Mouse (Mus musculus): ENCODE measurements around the gene 1700016D06Rik.
"Not testable (repeated sequence)": the region's sequence is repeated elsewhere in the genome, so short reads cannot be mapped to it uniquely, and the experiment has no call there.

The 1700016D06Rik gene

DNA sequence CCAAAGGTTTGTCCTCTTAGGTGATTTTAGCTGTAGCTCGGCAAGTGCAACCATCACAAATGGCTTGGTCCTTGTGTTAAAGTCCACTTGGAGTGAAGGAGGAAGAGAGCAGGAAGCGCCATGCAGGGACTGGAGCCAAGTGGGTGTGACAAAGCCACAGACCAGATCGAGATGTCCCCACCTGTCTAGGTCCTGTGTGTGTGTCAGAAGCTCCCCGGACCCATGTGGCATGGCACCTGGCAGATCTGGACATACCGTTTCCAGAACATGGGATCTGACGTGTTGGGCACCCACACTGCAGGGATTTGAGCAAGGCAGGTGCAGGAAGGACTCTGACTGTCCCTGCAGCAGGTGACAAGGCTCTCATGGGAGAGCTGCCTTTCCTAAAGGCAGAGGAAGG, 565 bp upstream of the 1700016D06Rik start:
- DNase-seq (ENCODE audit: low spot score): no peak

- peak; percentile 69 for DNase-seq (ENCODE audit: low spot score)
Observed at GRCm38 (mm10) chr8:11700060-11701032, 517 bp downstream of the 1700016D06Rik start.

DNA sequence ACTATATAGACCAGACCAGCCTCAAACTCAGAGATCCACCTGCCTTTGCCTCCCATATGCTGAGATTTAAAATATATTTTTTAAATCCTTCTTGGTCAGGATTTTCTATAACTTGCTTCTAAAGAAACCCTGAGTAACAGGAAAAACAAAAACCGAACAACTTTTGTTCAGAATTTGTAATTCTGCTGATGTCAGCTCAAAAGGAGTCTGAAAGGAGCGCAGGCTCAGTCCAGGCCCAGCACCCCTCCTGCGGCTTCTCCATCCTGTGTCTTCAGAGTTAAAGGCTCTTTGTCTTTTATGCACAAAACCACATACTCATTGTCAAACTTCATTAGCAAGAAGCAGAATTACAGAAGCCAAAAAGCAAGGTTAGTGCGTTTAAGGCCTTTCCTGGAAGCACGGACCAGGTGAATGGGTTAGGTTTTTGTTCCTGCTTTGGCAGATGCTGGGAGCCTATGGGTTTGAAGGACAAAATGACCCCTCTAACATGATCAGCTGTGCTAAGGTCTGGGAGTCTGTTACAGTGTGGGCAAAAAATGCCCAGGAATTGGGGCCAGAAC, 1.3 kb downstream of the 1700016D06Rik start:
- DNase-seq (ENCODE audit: low spot score): no peak

DNA sequence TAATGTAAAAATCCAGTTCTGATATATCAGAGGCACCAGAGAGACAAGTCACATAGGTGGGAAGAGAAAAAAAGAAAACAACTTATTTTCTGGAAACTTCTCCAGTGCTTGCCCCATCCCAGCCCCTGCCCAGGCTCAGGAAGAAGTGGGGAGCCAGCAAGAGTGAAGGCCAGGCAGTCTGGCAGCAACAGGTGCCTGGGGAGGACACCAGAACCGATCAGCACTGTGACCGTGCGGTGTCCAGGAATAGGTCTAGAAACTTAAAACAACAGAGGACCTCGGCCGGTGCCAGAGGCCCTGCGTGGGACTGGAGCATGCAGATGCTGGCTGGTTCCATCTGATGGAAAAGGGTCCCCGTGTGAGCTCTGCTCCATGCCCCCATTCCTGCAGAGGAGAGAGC, 3.4 kb downstream of the 1700016D06Rik start:
- DNase-seq (ENCODE audit: low spot score): no peak

- no peak for DNase-seq (ENCODE audit: low spot score)
Observed at GRCm38 (mm10) chr8:11696176-11696575, 4.7 kb downstream of the 1700016D06Rik start.

- DNase-seq (ENCODE audit: low spot score): no peak
Observed at GRCm38 (mm10) chr8:11693972-11694371, 6.9 kb downstream of the 1700016D06Rik start.

DNA sequence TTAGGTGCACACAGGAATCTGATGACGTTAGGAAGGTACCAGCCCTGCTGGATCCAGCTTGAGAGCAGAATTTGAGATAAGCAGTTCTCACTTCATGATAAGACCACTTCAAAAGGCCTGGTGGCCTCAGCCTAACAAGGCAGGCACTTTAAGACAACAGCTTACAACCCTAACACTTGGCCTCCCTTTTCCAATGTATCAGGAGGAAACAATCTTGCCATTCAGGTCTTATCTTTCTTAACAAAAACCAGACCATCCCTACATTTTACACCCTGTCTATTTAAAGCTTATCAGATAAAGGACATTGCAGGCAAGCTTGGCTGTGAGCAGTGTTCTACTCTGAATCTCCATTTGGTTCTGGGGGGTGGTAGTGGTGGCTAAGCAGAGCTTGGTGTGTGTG, 8.4 kb downstream of the 1700016D06Rik start:
- DNase-seq (ENCODE audit: low spot score): no peak

- DNase-seq (ENCODE audit: low spot score): no peak
Observed at GRCm38 (mm10) chr8:11691761-11692160, 9.1 kb downstream of the 1700016D06Rik start.

DNA sequence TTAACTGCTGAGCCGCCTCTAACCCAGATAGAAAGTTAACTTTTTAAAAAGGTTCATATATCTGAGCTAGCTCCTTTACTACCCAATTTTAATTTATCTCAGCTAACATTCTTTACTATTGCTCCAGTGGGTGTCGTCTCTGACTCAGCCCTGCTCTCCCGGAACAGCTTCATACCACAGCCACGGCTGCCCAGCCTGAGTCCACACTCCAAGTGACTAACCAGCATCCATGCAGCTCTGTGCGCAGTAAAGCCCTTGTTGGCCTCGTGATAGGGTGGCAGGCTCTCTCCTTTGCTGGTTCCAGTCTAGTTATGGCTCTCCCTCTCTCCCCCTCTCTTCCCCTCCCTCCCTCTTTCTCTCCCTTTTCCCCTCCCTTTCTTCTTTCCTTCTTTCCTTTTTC, 9.6 kb downstream of the 1700016D06Rik start:
- DNase-seq (ENCODE audit: low spot score): no peak

DNA sequence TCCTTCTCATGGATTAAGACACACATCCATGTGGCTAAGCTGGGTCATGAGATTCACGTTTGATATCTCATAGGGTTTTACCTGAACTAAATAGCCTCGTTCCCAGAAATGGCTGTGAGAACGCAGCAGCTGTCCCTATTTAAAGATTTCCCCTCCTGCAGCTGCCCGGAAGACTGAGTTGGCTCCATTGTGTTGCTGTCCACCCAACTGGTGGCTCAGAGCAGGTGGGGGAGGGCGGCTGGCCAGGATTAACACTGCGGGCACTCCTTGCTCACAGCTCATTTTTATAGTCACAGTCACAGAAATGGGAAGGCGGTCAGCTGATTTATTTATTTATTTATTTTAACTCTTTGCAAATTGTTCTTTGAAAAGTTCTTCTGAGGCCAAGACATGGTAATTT, 10.9 kb downstream of the 1700016D06Rik start:
- no peak for DNase-seq (ENCODE audit: low spot score)

DNA sequence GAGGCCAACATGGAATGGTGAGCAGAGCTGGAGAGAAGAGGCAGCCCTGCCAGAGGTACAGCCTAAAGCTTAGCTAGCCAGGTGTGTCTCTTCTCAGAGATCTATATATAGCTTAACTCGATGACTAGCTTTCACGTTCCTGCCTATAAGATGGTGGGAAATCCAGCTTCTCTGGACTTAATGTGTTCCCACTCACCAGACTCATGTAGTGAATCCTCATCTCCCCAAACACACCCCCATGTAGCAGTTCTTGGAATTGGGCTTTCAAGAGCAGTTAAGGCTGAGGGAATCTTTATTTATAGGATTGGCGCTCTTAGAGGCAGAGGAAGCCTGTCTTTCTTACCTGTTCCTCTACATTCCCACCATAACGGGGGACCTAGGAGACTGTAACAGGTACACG, 13.6 kb downstream of the 1700016D06Rik start:
- no peak for DNase-seq (ENCODE audit: low spot score)

DNA sequence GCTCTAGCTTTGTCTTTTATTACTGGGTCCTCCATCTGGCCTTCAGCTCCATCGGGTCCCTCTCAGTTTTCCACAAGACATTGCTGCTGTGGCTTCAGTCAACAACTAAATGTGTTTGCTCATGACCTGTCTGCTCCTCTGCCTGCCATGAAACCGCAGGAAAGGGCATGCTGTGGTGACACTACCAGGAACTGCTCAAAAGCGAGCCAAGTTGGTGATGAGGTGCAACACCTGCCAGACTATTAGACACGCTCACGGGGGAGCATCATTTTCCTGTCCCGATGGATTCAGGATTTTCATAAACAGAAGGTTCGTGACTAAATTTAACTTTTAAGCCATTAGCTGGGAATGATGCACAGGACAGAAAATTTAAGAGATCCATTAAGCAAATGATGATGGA, 16.3 kb downstream of the 1700016D06Rik start:
- DNase-seq (ENCODE audit: low spot score): no peak

DNA sequence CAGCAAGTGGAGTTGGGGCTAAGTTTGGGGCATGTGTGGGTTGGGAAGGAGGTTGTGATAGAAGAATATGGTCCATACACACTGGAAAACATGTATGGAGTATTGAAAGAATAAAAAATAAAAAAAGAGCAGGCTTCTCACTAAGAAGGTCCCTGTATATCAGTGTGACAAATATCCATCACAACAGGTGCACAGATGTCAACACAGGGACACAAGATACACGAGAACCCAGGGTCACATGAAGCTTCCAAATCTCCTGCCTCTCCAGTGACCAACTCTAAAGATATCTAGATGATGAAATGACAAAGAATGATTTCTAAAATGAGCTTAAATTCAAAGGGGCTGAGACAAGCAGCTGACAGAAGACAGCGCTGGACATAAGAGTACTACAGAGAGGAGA, 32.6 kb downstream of the 1700016D06Rik start:
- no peak for DNase-seq (ENCODE audit: low spot score)

- not testable (repeated sequence) for DNase-seq (ENCODE audit: low spot score)
Observed at GRCm38 (mm10) chr8:11666023-11666716, 34.7 kb downstream of the 1700016D06Rik start.

- DNase-seq (ENCODE audit: low spot score): no peak
Observed at GRCm38 (mm10) chr8:11661969-11662368, 38.9 kb downstream of the 1700016D06Rik start.

DNA sequence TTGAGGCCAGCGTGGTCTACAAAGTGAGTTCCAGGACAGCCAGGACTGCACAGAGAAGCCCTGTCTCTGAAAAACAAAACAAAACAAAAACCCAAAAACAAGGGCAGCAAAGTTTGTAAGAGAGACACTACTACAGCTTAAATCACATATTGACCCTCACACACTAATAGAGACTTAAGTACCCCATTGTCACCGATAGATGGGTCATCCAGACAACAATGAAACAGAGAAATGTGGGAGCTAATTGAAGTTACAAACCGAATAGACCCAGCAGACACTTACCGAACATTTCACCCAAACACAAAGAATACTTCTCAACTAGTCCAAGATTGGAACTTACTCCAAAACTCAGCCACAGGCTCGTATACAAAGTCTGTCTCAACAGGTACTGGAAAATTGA, 50.8 kb downstream of the 1700016D06Rik start:
- no peak for DNase-seq (ENCODE audit: low spot score)

GRCm38 (mm10) chr8:11643123-11643522, 57.7 kb downstream of the 1700016D06Rik start:
- no peak for DNase-seq (ENCODE audit: low spot score)

GRCm38 (mm10) chr8:11640606-11641005, 60.3 kb downstream of the 1700016D06Rik start:
- DNase-seq (ENCODE audit: low spot score): no peak

DNA sequence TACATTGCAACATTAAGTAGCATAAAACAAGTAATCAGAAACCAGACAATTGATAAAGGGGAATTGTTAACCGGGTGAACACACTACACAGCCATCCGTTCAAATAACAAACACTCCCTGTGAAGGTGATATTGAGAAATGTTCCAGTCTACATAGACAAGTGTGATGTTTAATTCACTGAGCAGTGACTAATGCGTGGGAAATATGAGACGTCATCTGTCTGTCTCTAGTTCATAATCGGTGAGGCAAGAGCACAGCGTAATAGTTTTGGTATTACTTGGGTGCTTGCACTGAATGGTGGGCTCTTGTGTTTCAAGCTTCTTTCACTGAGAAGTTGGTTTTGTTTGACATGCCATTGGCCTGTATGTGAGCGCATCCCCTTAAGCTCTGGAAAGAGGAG, 63.3 kb downstream of the 1700016D06Rik start:
- no peak for DNase-seq (ENCODE audit: low spot score)

- DNase-seq (ENCODE audit: low spot score): peak; percentile 68
Observed at GRCm38 (mm10) chr8:11636324-11637057, 64.4 kb downstream of the 1700016D06Rik start.

DNA sequence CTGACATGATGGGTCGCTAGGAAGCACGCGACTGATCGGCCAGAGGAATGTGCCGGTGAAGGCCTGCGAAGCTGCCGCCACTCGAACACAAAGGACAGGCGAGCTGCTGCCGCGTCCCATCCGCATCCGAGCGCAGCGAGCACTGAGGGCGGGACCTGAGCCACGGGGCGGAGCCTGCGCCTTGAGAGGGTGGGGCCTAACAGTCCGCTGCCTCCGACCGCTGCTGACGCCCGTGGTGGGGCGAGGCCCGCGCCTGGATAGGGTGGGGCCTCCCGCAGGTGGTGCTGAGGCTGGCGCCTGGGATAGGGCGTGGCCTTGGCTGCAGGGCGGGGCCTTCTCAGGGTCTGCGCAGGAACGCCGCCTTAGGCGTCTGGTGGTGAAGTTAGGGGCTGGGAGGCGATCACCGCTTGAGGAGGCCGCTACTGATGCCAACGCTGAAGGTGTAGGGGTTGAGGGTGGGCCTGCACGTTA, 65.2 kb downstream of the 1700016D06Rik start, which contains the start of gene Ankrd10:
Ankrd10 (minus strand) TSS at position 147 of the 471 bp plus-strand sequence.
- DNase-seq (ENCODE audit: low spot score): peak; percentile 76
